Mouse (Mus musculus) embryonic facial prominence, embryonic 11.5 days (tissue): ENCODE results near the gene Uba5. TPM values are rescaled to one million over a fixed set of nuclear protein-coding genes. Genes with fewer than 3 reads are reported as not detected.

ENCODE experiments used
- ATAC-seq: fragments of 200-750 bp; cut with Nextera tagmentation; replicated peaks from 2 replicates; pipeline ENCODE4 v1.8.0; 2017; ENCODE audit warnings: low read depth; ENCODE audit not compliant: insufficient number of reproducible peaks, low FRiP score, low TSS enrichment
- DNase-seq: peaks from one replicate; pipeline ENCODE4 v3.0.0-alpha.2; 2015; ENCODE audit warnings: low spot score
- H3K27ac ChIP-seq: fragments of 300-500 bp; sonication (generic); replicated peaks from 2 replicates; pipeline ENCODE4 v1.5.1; 2014; ENCODE audit warnings: mild to moderate bottlenecking, low read depth, low read length, control low read depth
- H3K27me3 ChIP-seq: fragments of 300-500 bp; sonication (generic); 2 replicates; pipeline ENCODE4 v1.6.1; 2014; ENCODE audit warnings: mild to moderate bottlenecking, low read length, moderate library complexity, mixed read lengths; ENCODE audit not compliant: control insufficient read depth, insufficient read depth
- H3K36me3 ChIP-seq: fragments of 300-500 bp; sonication (generic); replicated peaks from 2 replicates; pipeline ENCODE4 v1.6.1; 2014; ENCODE audit warnings: low read depth, mild to moderate bottlenecking, low read length, moderate library complexity, mixed read lengths; ENCODE audit not compliant: control insufficient read depth, insufficient read depth
- H3K4me1 ChIP-seq: fragments of 300-500 bp; sonication (generic); 2 replicates; pipeline ENCODE4 v1.6.1; 2014; ENCODE audit warnings: low read length, mixed read lengths; ENCODE audit not compliant: control insufficient read depth, insufficient read depth
- H3K4me2 ChIP-seq: fragments of 300-500 bp; sonication (generic); 2 replicates; pipeline ENCODE4 v1.6.1; 2014; ENCODE audit warnings: low read depth, mild to moderate bottlenecking, control low read depth, low read length, moderate library complexity
- H3K4me3 ChIP-seq: fragments of 300-500 bp; sonication (generic); 2 replicates; pipeline ENCODE4 v1.5.1; 2014; ENCODE audit warnings: low read depth, low read length, control low read depth
- H3K9ac ChIP-seq: fragments of 300-500 bp; sonication (generic); replicated peaks from 2 replicates; pipeline ENCODE4 v1.6.1; 2014; ENCODE audit warnings: mild to moderate bottlenecking, control low read depth, low read length
- H3K9me3 ChIP-seq: fragments of 300-500 bp; sonication (generic); replicated peaks from 2 replicates; pipeline ENCODE4 v1.6.1; 2016; ENCODE audit warnings: mild to moderate bottlenecking, low read length, inconsistent platforms, mixed read lengths; ENCODE audit not compliant: control insufficient read depth
- WGBS: fragments of 180-500 bp; shearing (Covaris S2); extraction: QIAGEN DNeasy Blood & Tissue Kit; methylation state at CpG from one replicate; pipeline ENCODE4 v1.1.7; 2014; 5-methylcytosine and 5-hydroxymethylcytosine counted together
- polyA plus RNA-seq: library from polyadenylated mRNA; unstranded; fragments of >200 nt; fragmentation: Nextera tagmentation; extraction: Ambion mirVana; gene quantifications from 2 replicates; pipeline ENCODE4 v1.2.1, GENCODE M21; 2014

Uba5 gene
- polyA plus RNA-seq = 64.2 and 77.3 TPM in 2 replicates

DNA sequence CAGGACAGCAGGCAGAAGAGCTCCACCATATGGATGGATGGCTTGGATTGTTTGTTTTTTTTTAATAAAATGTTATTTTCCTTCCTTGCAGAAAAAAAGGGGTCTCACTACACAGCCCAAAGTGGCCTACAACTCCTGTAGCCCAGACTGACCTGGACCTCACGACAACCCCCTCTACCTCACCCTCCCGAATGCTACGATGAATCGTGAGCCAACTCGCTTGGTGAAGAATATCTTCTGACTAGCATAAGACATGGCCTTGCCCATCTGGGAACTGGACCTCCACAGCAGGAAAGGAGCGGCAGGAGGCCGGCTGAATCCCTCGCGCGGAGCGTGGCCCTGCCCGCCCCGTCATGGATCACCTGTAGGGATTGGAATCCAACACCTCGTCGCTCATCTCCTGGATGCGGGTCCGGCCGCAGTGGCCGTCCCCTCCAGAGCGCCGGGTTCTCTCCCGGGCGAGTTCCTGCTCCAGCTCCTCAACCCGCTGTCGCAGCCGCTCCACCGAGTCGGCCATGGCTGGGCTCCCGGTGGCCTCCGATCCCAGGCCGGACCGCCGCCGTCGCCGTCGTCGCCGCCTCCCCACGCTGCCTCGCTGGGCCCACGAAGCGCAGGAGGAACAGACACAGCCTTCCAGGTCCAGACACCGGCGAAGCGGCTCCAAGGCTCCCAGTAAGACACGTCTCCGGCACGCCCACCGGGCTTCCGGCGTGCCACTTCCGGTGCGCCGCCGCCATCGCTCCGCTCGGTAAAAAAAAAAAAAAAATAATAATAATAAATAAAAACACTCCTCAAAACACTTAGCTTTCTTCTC lies at the start of gene Uba5:
Gene Uba5, minus strand, starts transcription at position 705 of the 814 bp plus-strand sequence.
- under 1% methylated on average over 59 of the region's 59 CpGs for WGBS
- no peak within 1 kb of the TSS for H3K27ac ChIP-seq
- no peaks in the 10 kb centered on the region for H3K27me3 ChIP-seq
- no peaks in the 10 kb centered on the region; the same call in 1 of the 2 replicates for H3K36me3 ChIP-seq
- peak within 1 kb of the TSS; percentile 99 for H3K4me3 ChIP-seq
- no peaks in the 10 kb centered on the region for H3K9me3 ChIP-seq
- ATAC-seq (peak; percentile 53; the same call in 1 of the 2 replicates), DNase-seq (peak; percentile 80)
- peak within 1 kb of the TSS; percentile 84 for H3K9ac ChIP-seq
- peak within 1 kb of the TSS; percentile 85 for H3K4me2 ChIP-seq
- H3K4me1 ChIP-seq = peaks cover 3% of the 10 kb centered on the region; the same call in 1 of the 2 replicates

DNA sequence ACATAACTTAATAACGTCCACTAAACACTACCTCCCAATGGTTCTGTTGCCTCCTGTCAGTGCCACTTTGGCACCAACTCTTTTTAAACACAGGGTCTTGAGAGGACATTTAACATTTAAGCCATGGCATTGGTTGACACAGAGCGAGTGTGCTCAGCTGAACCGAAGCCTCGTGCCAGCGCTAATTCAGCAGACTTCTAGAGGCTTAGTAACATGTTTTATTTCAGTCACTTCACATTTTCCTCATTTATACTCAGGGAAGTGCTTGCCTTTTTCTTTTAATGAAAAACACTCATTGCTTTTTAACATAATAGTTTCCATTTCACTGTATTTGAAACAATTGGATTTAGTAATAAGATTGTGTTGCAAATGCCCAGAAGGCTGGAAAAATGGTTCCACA lies 46.2 kb upstream of the Uba5 start:
- no peaks in the 10 kb centered on the region for H3K27me3 ChIP-seq
- no peaks in the 10 kb centered on the region; the same call in 1 of the 2 replicates for H3K9me3 ChIP-seq
- H3K9ac ChIP-seq = no peak overlapping the region
- ATAC-seq (no peak), DNase-seq (no peak)
- H3K4me1 ChIP-seq = no peaks in the 10 kb centered on the region
- no peak overlapping the region for H3K4me3 ChIP-seq
- WGBS = 72% methylated on average over 5 of the region's 5 CpGs
- H3K4me2 ChIP-seq = no peak overlapping the region
- no peak overlapping the region for H3K27ac ChIP-seq
- H3K36me3 ChIP-seq = no peaks in the 10 kb centered on the region

DNA sequence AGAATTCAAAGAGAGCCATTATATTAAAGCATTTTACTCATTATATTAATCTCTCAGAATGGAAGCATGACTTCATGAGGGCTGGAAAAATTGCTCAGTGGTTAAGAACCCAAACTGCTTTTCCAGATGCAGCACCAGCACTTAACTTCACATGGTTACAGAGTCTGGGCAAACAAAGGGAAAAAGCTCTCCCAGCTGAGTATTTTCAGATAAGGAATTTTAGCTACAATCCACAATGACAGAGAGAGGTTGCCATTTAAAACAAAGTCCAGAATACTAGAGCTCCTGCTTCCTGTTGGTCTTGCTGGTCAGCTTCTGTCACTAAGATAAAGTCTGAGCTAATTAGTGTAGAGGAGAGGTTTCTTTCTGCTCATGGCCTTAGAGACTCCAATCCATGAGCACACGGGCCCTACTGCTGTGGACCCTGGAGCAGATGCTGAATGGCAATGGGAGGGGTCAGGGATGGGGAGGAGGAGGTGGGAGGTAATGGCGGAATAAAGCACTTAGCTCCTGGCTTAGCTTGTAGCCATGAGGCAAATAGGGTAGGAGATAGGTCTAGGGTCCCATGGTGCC lies 45.7 kb upstream of the Uba5 start:
- 73% methylated on average over 2 of the region's 2 CpGs for WGBS
- H3K4me2 ChIP-seq = no peak overlapping the region
- H3K4me3 ChIP-seq = no peak overlapping the region
- H3K27me3 ChIP-seq = no peaks in the 10 kb centered on the region
- H3K9me3 ChIP-seq = no peaks in the 10 kb centered on the region; the same call in 1 of the 2 replicates
- ATAC-seq = no peak
- no peaks in the 10 kb centered on the region for H3K36me3 ChIP-seq
- no peak overlapping the region for H3K9ac ChIP-seq
- H3K27ac ChIP-seq = no peak overlapping the region
- no peak for DNase-seq
- no peaks in the 10 kb centered on the region for H3K4me1 ChIP-seq

DNA sequence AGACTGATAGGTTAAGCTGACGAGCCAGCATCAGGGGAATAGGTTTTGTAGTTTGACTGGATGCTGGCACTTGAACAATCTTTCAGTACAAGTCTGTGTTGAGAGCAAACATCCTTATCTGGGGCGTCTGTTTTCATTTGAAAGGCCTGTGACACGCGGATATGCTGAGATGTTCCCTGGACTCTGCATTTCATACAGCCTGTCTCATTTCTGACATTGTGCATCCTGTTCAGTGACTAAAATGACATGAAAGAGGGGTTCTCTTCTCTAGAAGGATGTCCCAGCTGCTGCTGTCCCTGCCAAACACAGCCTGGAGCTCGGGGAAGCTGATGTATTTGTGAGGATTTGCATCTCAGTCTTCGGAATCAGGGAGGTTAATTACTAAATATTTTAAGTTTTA lies 44.5 kb upstream of the Uba5 start:
- H3K4me3 ChIP-seq = no peak overlapping the region
- DNase-seq (no peak), ATAC-seq (no peak)
- WGBS = 80% methylated on average over 6 of the region's 6 CpGs
- no peaks in the 10 kb centered on the region; the same call in 1 of the 2 replicates for H3K9me3 ChIP-seq
- no peak overlapping the region for H3K9ac ChIP-seq
- no peak overlapping the region for H3K4me2 ChIP-seq
- no peaks in the 10 kb centered on the region for H3K4me1 ChIP-seq
- H3K36me3 ChIP-seq = no peaks in the 10 kb centered on the region
- no peaks in the 10 kb centered on the region for H3K27me3 ChIP-seq
- H3K27ac ChIP-seq = no peak overlapping the region

DNA sequence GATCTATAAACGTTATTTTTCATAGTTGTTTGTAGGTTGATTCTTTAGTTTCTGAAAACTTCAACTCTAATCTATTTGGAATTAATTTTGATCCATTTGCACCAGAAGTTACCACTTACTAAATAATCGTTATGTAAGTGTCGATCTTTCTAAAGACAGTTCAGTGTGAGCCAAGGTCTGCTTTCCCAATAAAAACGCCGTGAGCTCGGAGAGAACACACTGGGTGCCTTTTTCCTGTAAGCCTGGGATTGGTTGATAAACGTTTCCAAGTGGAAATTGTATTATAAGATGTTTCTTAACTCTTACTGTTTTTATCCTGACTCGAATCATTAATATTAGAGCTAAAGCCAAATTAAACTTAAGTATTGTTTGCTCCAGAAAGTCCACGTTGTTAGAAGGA lies 44.0 kb upstream of the Uba5 start:
- H3K4me3 ChIP-seq = no peak overlapping the region
- 87% methylated on average over 9 of the region's 9 CpGs for WGBS
- ATAC-seq (no peak), DNase-seq (no peak)
- H3K4me2 ChIP-seq = no peak overlapping the region
- H3K9me3 ChIP-seq = no peaks in the 10 kb centered on the region; the same call in 1 of the 2 replicates
- no peak overlapping the region for H3K27ac ChIP-seq
- H3K27me3 ChIP-seq = no peaks in the 10 kb centered on the region
- H3K9ac ChIP-seq = no peak overlapping the region
- H3K36me3 ChIP-seq = no peaks in the 10 kb centered on the region
- no peaks in the 10 kb centered on the region for H3K4me1 ChIP-seq

DNA sequence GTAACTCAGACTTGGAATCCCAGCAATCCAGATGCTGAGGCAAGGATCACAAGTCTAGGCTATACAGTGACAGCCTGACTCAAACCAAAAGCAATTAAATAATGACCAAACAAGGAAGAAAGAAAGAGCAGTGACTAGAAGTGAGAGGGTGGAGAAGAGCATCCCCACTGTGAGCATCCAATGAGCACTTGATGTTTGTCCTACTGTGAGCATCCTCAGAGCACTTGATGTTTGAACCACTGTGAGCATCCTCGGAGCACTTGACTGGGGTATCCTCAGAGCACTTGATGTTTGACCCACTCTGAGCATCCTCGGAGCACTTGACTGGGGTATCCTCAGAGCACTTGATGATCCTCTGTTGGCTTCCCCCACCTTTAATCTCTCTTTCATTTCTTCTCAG lies 42.1 kb upstream of the Uba5 start:
- WGBS = 74% methylated on average over 2 of the region's 2 CpGs
- Histone ChIP-seq H3K4me2 (no peak overlapping the region), H3K4me1 (no peaks in the 10 kb centered on the region), H3K9ac (no peak overlapping the region), H3K27ac (no peak overlapping the region), H3K36me3 (no peaks in the 10 kb centered on the region), H3K4me3 (no peak overlapping the region), H3K27me3 (no peaks in the 10 kb centered on the region), H3K9me3 (no peaks in the 10 kb centered on the region)
- ATAC-seq (no peak), DNase-seq (no peak)

DNA sequence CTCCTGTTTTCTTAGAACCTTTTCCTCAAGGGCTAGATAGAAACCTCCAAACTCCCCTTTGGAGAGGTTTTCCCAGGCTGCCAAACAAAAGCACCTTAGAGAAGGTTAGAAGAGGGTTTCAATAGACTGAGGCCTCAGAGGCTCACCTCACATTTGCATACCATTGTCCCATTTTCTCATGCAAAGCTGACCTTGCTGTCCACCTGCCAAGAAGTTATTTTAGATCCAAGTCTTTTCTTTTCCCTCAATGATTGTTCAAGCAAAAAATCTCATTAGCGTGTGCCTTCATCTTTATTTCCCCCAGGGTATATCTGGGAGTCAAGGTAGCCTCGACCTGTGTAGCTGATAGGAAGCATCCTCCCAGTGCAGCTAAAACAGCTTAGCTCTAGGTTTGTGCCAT lies 40.0 kb upstream of the Uba5 start:
- Histone ChIP-seq H3K9ac (no peak overlapping the region), H3K4me3 (no peak overlapping the region), H3K9me3 (no peaks in the 10 kb centered on the region), H3K4me2 (no peak overlapping the region), H3K4me1 (no peaks in the 10 kb centered on the region), H3K36me3 (no peaks in the 10 kb centered on the region), H3K27me3 (no peaks in the 10 kb centered on the region), H3K27ac (no peak overlapping the region)
- WGBS = 33% methylated on average over 2 of the region's 2 CpGs
- DNase-seq (no peak), ATAC-seq (no peak)

DNA sequence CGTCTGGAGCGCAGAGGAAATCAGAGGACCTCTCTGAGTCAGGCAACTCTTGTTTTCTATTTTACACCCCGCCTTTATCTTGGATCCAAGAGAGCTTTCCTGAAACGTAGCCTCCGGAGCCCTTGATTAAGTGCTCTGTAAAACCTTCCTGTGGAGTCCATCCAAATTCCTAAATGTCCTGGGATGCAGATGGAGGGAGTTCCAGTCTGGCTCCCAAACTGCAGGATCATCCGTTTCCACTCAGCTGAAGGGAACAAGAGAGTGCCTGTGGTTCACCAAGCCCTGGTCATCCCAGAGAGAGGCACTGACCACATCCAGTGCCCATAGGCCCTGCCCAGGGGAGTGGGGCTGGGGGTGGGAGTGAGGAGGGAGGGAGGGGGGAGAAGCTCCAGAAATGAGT lies 39.4 kb upstream of the Uba5 start:
- H3K36me3 ChIP-seq = no peaks in the 10 kb centered on the region
- no peak overlapping the region for H3K4me3 ChIP-seq
- H3K27ac ChIP-seq = no peak overlapping the region
- 26% methylated on average over 6 of the region's 6 CpGs for WGBS
- H3K4me2 ChIP-seq = no peak overlapping the region
- no peak for DNase-seq
- H3K4me1 ChIP-seq = no peaks in the 10 kb centered on the region
- no peaks in the 10 kb centered on the region for H3K27me3 ChIP-seq
- ATAC-seq = no peak
- no peaks in the 10 kb centered on the region for H3K9me3 ChIP-seq
- H3K9ac ChIP-seq = no peak overlapping the region
